Mouse (Mus musculus): ENCODE measurements around the gene Tmem245. TPM values are rescaled to one million over a fixed set of nuclear protein-coding genes. Genes with fewer than 3 reads are reported as not detected.

Tmem245 gene
- total RNA-seq, 2 experiments from 2014 or later, result 32.7 to 37.5 TPM

GRCm38 (mm10) chr4:56935327-56935726 is 11.9 kb downstream of the Tmem245 start:
- no peak for DNase-seq (ENCODE audit: low spot score in 2 of 2)
- intact Hi-C loops (cut with DNase I), result no loop called here

GRCm38 (mm10) chr4:56933154-56933553 is 14.1 kb downstream of the Tmem245 start:
- intact Hi-C loops (cut with DNase I), result no loop called here
- no peak for DNase-seq (ENCODE audit: low spot score in 2 of 2)

DNA sequence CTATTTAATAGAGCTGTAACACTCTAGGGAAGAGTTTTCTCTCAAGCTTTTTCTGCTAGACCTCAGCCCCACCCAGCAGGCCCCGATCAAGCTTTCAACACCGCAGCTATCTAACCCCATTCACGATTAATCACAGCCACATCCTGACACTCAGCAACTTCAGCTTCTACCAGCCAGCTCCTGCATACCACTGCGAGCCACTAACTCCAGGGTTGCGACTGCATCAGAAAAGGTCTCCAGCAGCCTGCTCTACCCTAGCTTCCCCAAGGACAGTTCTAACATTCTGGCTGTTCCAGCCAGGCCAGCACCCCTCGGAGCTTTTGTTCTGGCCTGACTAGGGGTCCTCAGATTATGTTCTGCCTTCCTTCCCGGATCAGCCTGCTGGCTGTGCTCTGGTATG is 15.1 kb downstream of the Tmem245 start:
- no peak for DNase-seq (ENCODE audit: low spot score in 2 of 2)
- intact Hi-C loops (cut with DNase I), result no loop called here

- intact Hi-C loops (cut with DNase I), result loop anchor here (2.0 kb wide), 1 partner anchor 34 kb away; no protein-coding TSS in a partner anchor
- DNase-seq (ENCODE audit: low spot score in 2 of 2), result no peak
These were observed 16.9 kb downstream of the Tmem245 start for GRCm38 (mm10) chr4:56930312-56930711.

- intact Hi-C loops (cut with DNase I), result no loop called here
- no peak for DNase-seq (ENCODE audit: low spot score in 2 of 2)
These were observed 20.3 kb downstream of the Tmem245 start for GRCm38 (mm10) chr4:56926971-56927370.

DNA sequence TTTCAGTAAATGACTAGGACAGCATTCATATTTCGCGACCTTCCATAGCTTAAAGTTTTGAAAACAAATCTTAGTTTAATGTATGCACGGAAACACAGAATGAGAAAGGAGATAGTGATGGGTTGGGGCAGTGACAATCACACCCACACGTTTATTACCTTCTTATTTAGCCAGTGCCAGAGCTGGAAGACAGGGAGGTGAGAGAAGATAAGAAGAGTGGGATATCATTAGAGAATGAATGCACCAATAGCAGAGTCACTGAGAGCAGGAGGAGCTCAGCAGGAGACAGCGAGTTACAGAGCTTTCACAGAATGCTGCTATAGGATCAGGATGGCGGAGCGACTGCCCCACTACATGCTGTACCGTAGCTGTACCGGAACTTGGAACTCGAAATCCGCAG is 25.0 kb downstream of the Tmem245 start:
- no peak for DNase-seq (ENCODE audit: low spot score in 2 of 2)
- intact Hi-C loops (cut with DNase I), result no loop called here

DNA sequence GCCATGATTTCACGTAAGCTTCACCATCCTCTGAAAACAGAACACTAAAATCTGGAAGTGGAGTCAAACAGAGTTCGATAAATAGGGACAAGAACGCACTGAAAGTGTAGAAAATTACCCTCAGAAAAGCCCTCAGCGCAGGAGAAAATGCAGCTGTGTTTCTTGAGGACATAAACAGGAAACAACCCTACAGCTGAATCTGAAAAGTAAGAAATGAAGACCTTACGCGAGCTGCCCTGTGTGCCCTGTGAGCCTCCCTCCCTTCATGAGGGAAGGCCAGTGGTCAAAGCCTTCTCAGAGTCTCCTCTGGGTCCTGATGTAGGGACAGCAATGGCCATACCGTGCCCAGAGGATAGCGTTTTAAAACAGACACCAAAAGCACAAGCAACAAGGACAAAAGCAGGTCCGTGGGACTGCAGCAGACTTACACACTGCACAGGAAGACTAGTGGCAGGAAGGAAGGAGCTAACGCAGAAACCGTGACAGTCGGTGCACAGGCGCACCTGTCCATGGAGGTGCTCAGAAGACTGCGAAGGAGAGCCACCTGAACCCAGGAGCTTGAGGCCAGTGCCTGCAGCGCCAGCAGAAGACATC is 31.4 kb downstream of the Tmem245 start:
- intact Hi-C loops (cut with DNase I), result no loop called here
- DNase-seq (ENCODE audit: low spot score in 2 of 2), result no peak

DNA sequence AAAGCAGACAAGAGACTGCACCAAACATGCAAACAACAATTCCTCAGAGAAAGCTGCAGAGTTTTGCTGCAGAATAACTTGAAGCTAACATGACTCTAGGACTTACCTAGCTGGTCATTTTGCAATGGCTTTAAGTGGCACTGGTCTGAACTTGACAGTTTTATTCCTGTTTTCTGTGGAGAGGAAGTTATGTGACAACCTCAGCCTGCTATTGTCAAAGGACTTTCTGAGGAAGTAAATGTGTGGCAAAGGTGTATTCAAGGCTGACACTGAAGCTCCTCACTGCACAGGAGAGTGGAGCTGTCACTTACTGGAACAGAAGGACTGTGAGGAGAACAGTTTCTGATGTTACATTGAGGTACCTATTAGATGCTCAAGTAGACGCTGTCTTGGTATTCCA is 32.5 kb downstream of the Tmem245 start:
- intact Hi-C loops (cut with DNase I), result no loop called here
- no peak for DNase-seq (ENCODE audit: low spot score in 2 of 2)

DNA sequence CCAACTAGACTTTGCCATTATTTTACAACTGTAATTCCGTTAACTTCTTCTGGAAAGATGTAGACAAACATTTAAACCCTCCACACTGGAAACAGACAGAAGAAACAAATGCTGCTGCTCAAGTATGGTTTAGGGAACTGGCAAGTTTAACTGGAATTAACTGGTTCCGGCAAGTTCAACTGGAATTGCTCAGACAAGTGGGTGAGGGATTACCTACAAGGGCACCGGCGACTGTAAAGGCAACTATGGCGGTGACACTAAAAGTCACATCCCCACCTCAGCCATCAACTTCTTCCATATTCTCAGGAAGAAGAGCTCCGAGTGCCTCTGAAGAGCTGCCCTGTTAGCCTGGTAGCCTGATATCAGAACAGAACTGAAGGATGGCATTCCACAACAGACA is 32.9 kb downstream of the Tmem245 start:
- intact Hi-C loops (cut with DNase I), result no loop called here

GRCm38 (mm10) chr4:56912382-56913001 is 34.7 kb downstream of the Tmem245 start:
- no peak for DNase-seq (ENCODE audit: low spot score in 2 of 2)
- intact Hi-C loops (cut with DNase I), result no loop called here

More for the DNA sequence above, 32.9 kb downstream of the Tmem245 start:
- DNase-seq (ENCODE audit: low spot score in 2 of 2), result no peak

DNA sequence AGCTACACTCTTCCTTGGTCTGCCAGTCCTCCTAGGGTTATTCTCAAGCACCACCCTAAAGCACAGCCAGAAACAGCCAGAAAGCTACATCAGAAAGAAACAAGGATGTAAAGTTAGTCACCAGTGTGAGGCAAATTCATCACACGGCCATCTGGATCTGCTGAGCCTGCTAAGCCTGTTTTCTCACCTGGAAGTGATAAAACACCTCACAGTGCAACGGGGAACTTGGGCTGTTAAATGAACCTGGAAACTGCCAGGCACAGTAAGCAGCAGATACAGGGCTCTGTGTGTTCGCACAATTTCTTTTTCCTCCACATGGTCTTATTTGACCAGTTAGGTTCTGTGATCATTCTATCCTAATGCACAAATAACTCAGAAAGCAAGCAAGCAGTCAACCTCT is 37.7 kb downstream of the Tmem245 start:
- peak in 1 of 2 experiments; percentile 55 for DNase-seq (ENCODE audit: low spot score in 2 of 2)
- intact Hi-C loops (cut with DNase I), result no loop called here

- intact Hi-C loops (cut with DNase I), result no loop called here
- no peak for DNase-seq (ENCODE audit: low spot score in 2 of 2)
These were observed 39.6 kb downstream of the Tmem245 start for GRCm38 (mm10) chr4:56907671-56908070.

- no peak for DNase-seq (ENCODE audit: low spot score in 2 of 2)
- intact Hi-C loops (cut with DNase I), result no loop called here
These were observed 40.3 kb downstream of the Tmem245 start for GRCm38 (mm10) chr4:56906926-56907325.

- intact Hi-C loops (cut with DNase I), result no loop called here
- DNase-seq (ENCODE audit: low spot score in 2 of 2), result no peak
These were observed 41.7 kb downstream of the Tmem245 start for GRCm38 (mm10) chr4:56905507-56905906.

DNA sequence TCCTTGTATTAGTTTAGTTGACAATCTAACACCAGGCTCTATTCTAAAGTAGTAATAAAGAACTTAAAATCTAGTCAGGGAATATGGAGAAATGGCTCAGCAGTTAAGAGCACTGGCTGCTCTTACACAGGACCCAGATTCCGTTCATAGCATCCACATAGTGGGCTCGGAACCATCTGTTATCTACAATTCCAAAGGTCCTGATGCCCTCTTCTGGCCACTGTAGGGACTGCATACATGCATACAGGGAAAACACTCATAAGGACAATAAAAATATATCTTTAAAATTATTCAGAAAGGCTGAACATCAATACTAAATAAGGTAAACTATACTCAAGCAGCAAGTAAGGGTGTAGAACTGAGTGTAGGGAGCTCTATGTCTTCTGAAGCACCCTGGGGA is 45.6 kb downstream of the Tmem245 start:
- no peak for DNase-seq (ENCODE audit: low spot score in 2 of 2)
- intact Hi-C loops (cut with DNase I), result no loop called here

DNA sequence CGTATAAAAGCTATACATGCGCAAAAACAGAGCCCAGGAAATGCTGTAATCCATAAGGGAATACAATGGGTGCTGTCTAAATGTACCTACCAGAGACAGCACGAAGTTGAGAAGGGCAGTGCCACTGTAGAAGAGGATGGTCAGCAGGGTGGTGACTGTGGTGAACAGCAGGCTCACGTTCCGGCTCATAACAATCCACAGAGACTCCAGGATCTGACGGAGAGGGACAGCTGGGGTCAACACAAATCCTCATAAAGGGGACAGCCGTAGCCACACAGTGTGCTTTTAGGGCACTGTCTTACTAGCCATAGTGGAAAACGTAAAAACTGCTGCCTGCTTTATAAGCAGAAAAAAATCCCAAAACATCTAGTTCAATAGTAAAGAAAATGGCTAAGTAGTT is 48.0 kb downstream of the Tmem245 start:
- intact Hi-C loops (cut with DNase I), result no loop called here
- DNase-seq (ENCODE audit: low spot score in 2 of 2), result no peak

- intact Hi-C loops (cut with DNase I), result no loop called here
- DNase-seq (ENCODE audit: low spot score in 2 of 2), result no peak
These were observed 49.7 kb downstream of the Tmem245 start for GRCm38 (mm10) chr4:56897511-56897910.

- no peak for DNase-seq (ENCODE audit: low spot score in 2 of 2)
- intact Hi-C loops (cut with DNase I), result no loop called here
These were observed 53.0 kb downstream of the Tmem245 start for GRCm38 (mm10) chr4:56894196-56894595.

DNA sequence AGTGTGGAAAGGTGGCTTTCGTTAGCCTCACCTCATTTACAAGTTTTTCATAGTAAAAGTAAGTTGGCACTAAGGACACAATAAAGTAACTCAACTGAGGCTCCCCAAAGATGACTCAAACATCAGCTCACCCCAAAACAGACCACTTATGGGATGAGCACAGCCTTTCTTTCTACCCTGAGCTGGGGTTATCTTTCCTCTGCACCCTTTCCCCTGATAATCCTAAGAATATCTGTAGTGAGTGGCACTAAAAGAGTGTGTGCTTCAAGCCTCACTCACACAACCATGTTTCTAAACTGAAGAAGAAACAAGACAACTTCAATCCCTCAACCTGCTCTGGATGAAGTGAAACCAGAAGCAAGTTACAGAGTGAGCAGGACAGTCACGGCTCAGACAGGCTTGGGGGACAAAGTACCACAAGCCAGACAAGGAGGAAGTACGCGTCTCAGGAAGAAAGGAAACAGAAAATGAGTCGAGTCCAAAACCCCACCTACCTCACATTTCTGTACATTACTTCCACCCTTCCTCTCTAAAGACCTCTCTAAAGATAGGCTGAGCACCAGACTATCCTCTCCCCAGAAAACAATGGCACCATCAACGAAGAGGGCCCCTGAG is 54.6 kb downstream of the Tmem245 start:
- DNase-seq (ENCODE audit: low spot score in 2 of 2), result no peak
- intact Hi-C loops (cut with DNase I), result no loop called here

GRCm38 (mm10) chr4:56888483-56888882 is 58.8 kb downstream of the Tmem245 start:
- no peak for DNase-seq (ENCODE audit: low spot score in 2 of 2)
- intact Hi-C loops (cut with DNase I), result no loop called here

GRCm38 (mm10) chr4:56886286-56886979 is 60.8 kb downstream of the Tmem245 start:
- no peak for DNase-seq (ENCODE audit: low spot score in 2 of 2)
- intact Hi-C loops (cut with DNase I), result no loop called here

Measured in left cerebral cortex, postnatal 25 days (tissue).